Mouse (Mus musculus) forebrain, embryonic 16.5 days (tissue): Measurements from ENCODE around the gene Grap2. TPM values are rescaled to one million over a fixed set of nuclear protein-coding genes. Genes with fewer than 3 reads are reported as not detected.

ENCODE experiments used
- ATAC-seq: fragments of 200-750 bp; cut with Nextera tagmentation; 2 replicates; pipeline ENCODE4 v1.8.0; 2017; ENCODE audit warnings: mild to moderate bottlenecking, moderate library complexity
- H3K27ac ChIP-seq: fragments of 300-500 bp; sonication (generic); 2 replicates; pipeline ENCODE4 v1.5.1; 2014; ENCODE audit warnings: low read length, control low read depth
- H3K27me3 ChIP-seq: fragments of 300-500 bp; sonication (generic); replicated peaks from 2 replicates; pipeline ENCODE4 v1.6.1; 2014; ENCODE audit warnings: low read length; ENCODE audit not compliant: control insufficient read depth, insufficient read depth
- H3K36me3 ChIP-seq: fragments of 300-500 bp; sonication (generic); 2 replicates; pipeline ENCODE4 v1.6.1; 2014; ENCODE audit not compliant: control insufficient read depth, insufficient read depth
- H3K4me1 ChIP-seq: fragments of 300-500 bp; sonication (generic); replicated peaks from 2 replicates; pipeline ENCODE4 v1.6.1; 2014; ENCODE audit warnings: low read length; ENCODE audit not compliant: control insufficient read depth, insufficient read depth
- H3K4me2 ChIP-seq: fragments of 300-500 bp; sonication (generic); 2 replicates; pipeline ENCODE4 v1.6.1; 2014; ENCODE audit warnings: mild to moderate bottlenecking, low read length, control low read depth
- H3K4me3 ChIP-seq: fragments of 300-500 bp; sonication (generic); replicated peaks from 2 replicates; pipeline ENCODE4 v1.5.1; 2014; ENCODE audit warnings: mild to moderate bottlenecking, low read length, control low read depth
- H3K9ac ChIP-seq: fragments of 300-500 bp; sonication (generic); replicated peaks from 2 replicates; pipeline ENCODE4 v1.6.1; 2014; ENCODE audit warnings: low read depth, low read length, control low read depth
- H3K9me3 ChIP-seq: fragments of 300-500 bp; sonication (generic); 2 replicates; pipeline ENCODE4 v1.6.1; 2016; ENCODE audit warnings: low read length; ENCODE audit not compliant: control insufficient read depth
- WGBS: fragments of 180-500 bp; shearing (Covaris S2); extraction: QIAGEN DNeasy Blood & Tissue Kit; methylation state at CpG from one replicate; pipeline ENCODE4 v1.1.7; 2014; 5-methylcytosine and 5-hydroxymethylcytosine counted together
- polyA plus RNA-seq: library from polyadenylated mRNA; unstranded; fragments of >200 nt; fragmentation: Nextera tagmentation; extraction: Ambion mirVana; gene quantifications from 2 replicates; pipeline ENCODE4 v1.2.1, GENCODE M21; 2015

Grap2 gene
- polyA plus RNA-seq, 1 experiment from 2014 or later = not detected

DNA sequence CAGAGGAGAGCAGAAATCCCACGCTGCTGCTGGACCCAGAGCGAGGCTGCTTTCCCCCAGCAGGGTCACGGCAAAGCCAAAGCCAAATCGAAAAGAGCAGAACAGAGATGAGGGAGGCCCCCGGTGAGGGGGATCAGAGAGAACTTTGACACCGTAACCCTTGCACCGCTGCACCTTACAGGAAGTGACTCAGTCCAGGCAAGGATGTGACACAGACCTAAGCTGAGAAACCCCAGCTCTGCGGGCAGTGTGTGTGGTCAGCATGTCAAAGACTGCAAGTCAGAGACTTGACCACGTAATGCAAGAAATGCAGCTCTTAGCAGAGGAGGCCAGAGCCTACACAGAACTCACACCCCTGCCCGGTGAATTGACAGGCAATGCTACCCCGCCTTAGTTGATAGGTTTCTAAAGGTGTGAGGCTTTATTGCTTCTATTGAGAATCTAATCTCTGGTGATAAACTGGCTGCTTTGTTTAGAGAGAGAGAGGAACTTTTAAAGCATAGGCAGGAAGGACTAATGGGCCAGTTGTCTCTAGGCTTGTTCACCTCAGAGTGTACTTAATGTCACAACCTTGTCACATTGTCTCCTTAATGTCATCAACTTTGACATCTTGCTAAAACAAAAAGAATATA, 66.8 kb downstream of the Grap2 start:
- H3K36me3 ChIP-seq = no peaks in the 10 kb centered on the region
- no peak for ATAC-seq

DNA sequence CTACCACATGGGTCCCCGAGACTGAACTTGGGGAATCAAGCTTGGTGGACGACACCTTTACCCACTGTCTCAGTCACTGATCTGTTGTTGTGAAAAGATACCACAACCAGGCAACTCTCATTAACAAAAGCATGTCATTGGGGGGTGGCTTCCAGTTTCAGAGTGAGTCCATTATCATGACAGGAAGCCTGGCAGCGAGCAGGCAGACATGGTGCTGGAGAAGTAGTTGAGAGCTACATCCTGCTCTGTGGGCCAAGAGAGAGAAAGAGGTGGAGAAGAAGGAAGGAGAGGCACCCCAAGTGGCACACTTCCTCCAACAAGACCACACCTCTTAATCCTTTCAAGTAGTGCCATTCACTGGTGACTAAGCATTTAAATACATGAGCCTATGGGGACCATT, 67.5 kb downstream of the Grap2 start:
- WGBS = 95% methylated on average over 3 of the region's 3 CpGs
- Histone ChIP-seq H3K9ac (no peak overlapping the region), H3K36me3 (no peaks in the 10 kb centered on the region), H3K27me3 (no peaks in the 10 kb centered on the region), H3K4me2 (no peak overlapping the region), H3K4me3 (no peak overlapping the region), H3K4me1 (no peaks in the 10 kb centered on the region), H3K27ac (no peak overlapping the region), H3K9me3 (no peaks in the 10 kb centered on the region)
- ATAC-seq = no peak

More for the DNA sequence above, 66.8 kb downstream of the Grap2 start:
- H3K9me3 ChIP-seq = no peaks in the 10 kb centered on the region
- H3K9ac ChIP-seq = no peak overlapping the region
- no peak overlapping the region for H3K27ac ChIP-seq
- no peak overlapping the region for H3K4me2 ChIP-seq
- no peak overlapping the region for H3K4me3 ChIP-seq
- WGBS = 76% methylated on average over 11 of the region's 11 CpGs
- no peaks in the 10 kb centered on the region for H3K4me1 ChIP-seq
- no peaks in the 10 kb centered on the region for H3K27me3 ChIP-seq

DNA sequence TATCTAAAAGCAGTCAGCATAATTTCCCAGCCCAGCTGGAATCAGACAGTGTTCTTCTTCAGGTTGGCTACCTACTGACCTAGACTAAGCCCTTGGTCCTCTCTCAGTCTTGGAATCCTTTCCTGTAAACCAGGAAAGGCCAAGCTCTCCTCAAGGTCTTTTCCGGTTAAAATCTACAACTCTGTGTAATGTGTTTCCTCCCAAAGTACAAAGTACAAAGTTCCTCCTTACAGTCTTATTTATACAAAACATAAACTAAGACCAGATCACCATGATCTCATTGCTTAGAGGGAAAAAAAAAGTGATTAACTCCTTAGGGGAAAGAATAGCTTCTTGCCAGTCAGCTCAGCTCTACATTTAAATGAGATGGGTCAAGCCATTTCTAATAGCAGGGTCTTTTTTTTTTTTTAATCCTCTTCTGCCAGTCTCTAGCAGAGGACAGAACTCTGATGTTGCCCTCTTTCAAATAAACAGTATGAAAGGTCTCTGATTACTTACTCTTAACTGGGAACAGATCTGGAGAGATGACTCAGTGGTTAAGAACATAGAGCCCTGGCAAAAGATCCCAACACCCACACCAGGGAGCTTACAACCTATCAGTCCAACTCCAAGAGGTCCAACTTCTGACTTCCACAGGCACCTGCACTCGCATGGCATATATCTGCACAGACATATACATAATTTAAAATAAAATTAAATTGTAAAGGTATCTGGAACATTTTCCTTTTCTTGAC, 69.5 kb downstream of the Grap2 start:
- H3K9ac ChIP-seq = no peak overlapping the region
- no peak for ATAC-seq
- no peaks in the 10 kb centered on the region for H3K27me3 ChIP-seq
- H3K36me3 ChIP-seq = no peaks in the 10 kb centered on the region
- no peak overlapping the region for H3K4me2 ChIP-seq
- 85% methylated on average over 2 of the region's 2 CpGs for WGBS
- no peak overlapping the region for H3K4me3 ChIP-seq
- no peaks in the 10 kb centered on the region for H3K4me1 ChIP-seq
- no peak overlapping the region for H3K27ac ChIP-seq
- H3K9me3 ChIP-seq = no peaks in the 10 kb centered on the region

- H3K4me2 ChIP-seq = no peak overlapping the region
- no peaks in the 10 kb centered on the region for H3K9me3 ChIP-seq
- H3K36me3 ChIP-seq = no peaks in the 10 kb centered on the region
- H3K4me3 ChIP-seq = no peak overlapping the region
- H3K4me1 ChIP-seq = no peaks in the 10 kb centered on the region; the same call in 1 of the 2 replicates
- no peak for ATAC-seq
- no peaks in the 10 kb centered on the region for H3K27me3 ChIP-seq
- no peak overlapping the region for H3K9ac ChIP-seq
- H3K27ac ChIP-seq = no peak overlapping the region
- WGBS = 88% methylated on average over 17 of the region's 17 CpGs
Measured at GRCm38 (mm10) chr15:80645006-80645797, 72.8 kb downstream of the Grap2 start.

- no peak overlapping the region for H3K27ac ChIP-seq
- ATAC-seq = no peak
- H3K9ac ChIP-seq = no peak overlapping the region
- H3K4me1 ChIP-seq = no peaks in the 10 kb centered on the region; the same call in 1 of the 2 replicates
- H3K36me3 ChIP-seq = no peaks in the 10 kb centered on the region
- H3K27me3 ChIP-seq = no peaks in the 10 kb centered on the region
- no peak overlapping the region for H3K4me3 ChIP-seq
- no peak overlapping the region for H3K4me2 ChIP-seq
- no peaks in the 10 kb centered on the region for H3K9me3 ChIP-seq
- WGBS = 83% methylated on average over 15 of the region's 15 CpGs
Measured at GRCm38 (mm10) chr15:80648977-80649606, 76.7 kb downstream of the Grap2 start.

- H3K27ac ChIP-seq = no peak overlapping the region
- H3K4me2 ChIP-seq = no peak overlapping the region
- H3K27me3 ChIP-seq = no peaks in the 10 kb centered on the region
- H3K4me1 ChIP-seq = no peaks in the 10 kb centered on the region; the same call in 1 of the 2 replicates
- H3K4me3 ChIP-seq = no peak overlapping the region
- no peak overlapping the region for H3K9ac ChIP-seq
- H3K36me3 ChIP-seq = no peaks in the 10 kb centered on the region
- WGBS = 72% methylated on average over 2 of the region's 2 CpGs
- ATAC-seq = no peak
- H3K9me3 ChIP-seq = no peaks in the 10 kb centered on the region
Measured at GRCm38 (mm10) chr15:80650412-80650811, 78.0 kb downstream of the Grap2 start.

GRCm38 (mm10) chr15:80653865-80654264, 81.5 kb downstream of the Grap2 start:
- Histone ChIP-seq H3K4me1 (peaks cover 4% of the 10 kb centered on the region), H3K27me3 (no peaks in the 10 kb centered on the region), H3K9ac (no peak overlapping the region), H3K36me3 (no peaks in the 10 kb centered on the region), H3K9me3 (no peaks in the 10 kb centered on the region), H3K27ac (no peak overlapping the region), H3K4me2 (no peak overlapping the region), H3K4me3 (no peak overlapping the region)
- ATAC-seq = no peak
- 87% methylated on average over 8 of the region's 8 CpGs for WGBS

DNA sequence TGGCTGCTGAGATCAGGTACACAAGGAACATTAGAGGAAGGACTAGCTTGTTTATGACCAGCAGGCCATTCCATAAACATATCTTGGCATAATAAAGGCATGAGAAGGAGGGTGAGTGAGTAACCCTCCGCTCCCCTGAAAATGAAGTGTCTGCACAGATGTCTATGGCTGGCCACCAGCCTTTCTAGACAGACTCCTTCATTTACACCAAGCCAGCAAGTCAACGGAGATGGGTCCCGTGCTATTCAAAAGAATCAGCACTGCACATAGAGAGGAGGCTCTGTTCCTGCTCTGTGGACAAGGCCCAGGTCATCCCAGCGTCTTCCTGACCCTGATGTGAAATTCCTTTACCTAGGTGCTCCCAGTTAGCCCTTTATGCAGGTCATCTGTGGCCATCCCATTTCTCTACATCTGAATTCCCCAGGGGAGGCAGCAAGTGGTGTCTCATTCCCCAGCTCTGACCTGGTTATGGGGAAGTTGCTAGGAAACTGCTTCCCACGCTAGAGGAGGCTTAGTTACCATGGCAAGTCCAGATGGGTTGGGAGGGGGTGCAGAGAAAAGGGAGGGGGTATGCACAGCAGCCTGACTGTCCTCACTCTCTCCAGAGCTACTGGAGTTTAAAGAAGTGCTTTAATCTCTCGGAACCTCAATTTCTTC, 86.5 kb downstream of the Grap2 start:
- Histone ChIP-seq H3K27me3 (no peaks in the 10 kb centered on the region), H3K36me3 (no peaks in the 10 kb centered on the region), H3K4me2 (no peak overlapping the region), H3K9ac (no peak overlapping the region), H3K9me3 (no peaks in the 10 kb centered on the region), H3K4me3 (no peak overlapping the region), H3K27ac (no peak overlapping the region), H3K4me1 (peaks cover 10% of the 10 kb centered on the region)
- peak; percentile 69 for ATAC-seq
- 57% methylated on average over 6 of the region's 6 CpGs for WGBS
